Mouse (Mus musculus): ENCODE results near the gene Gm21887. TPM values are rescaled to one million over a fixed set of nuclear protein-coding genes. Genes with fewer than 3 reads are reported as not detected.
"Not testable (repeated sequence)": the region's sequence is repeated elsewhere in the genome, so short reads cannot be mapped to it uniquely, and the experiment has no call there.

Gene Gm21887
- polyA plus RNA-seq, 1 experiment = 528 TPM

DNA sequence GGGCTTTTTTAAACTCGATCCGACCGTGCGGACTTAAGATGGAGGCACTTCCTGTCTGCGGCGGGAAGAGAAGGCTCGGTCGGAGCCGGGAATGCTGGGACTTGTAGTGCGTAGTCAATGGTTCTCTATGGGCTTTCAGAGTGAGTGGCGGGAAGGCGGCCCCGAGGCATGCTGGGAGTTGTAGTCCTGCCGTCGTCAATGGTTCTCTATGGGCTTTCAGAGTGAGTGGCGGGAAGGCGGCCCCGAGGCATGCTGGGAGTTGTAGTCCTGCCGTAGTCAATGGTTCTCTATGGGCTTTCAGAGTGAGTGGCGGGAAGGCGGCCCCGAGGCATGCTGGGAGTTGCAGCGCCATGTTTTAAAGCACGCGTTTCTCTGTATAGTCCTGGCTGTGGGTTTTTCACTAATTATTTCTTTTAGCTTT, 352 bp downstream of the Gm21887 start:
- peak; percentile 100 for DNase-seq
- H3K4me1 ChIP-seq (ENCODE audit: control insufficient read depth, insufficient read depth, low read length) = not testable (repeated sequence)
- peak overlapping the region; percentile 81 for H3K4me3 ChIP-seq (replicated peaks; ENCODE audit: extremely low read depth, low read depth, low read length)
- 45% methylated on average over 25 of the region's 25 CpGs for WGBS

- 79% methylated on average over 97 of the region's 97 CpGs for WGBS
- not testable (repeated sequence) for H3K4me1 ChIP-seq (ENCODE audit: control insufficient read depth, insufficient read depth, low read length); DNase-seq; H3K4me3 ChIP-seq (replicated peaks; ENCODE audit: extremely low read depth, low read depth, low read length)
Measured at GRCm38 (mm10) chrX:170010581-170011528, 1.4 kb downstream of the Gm21887 start.

GRCm38 (mm10) chrX:170011529-170011879, 2.0 kb downstream of the Gm21887 start:
- DNase-seq; H3K4me3 ChIP-seq (replicated peaks; ENCODE audit: extremely low read depth, low read depth, low read length); H3K4me1 ChIP-seq (ENCODE audit: control insufficient read depth, insufficient read depth, low read length): not testable (repeated sequence)
- 87% methylated on average over 3 of the region's 10 CpGs for WGBS

- WGBS = no CpG with 5 or more reads among the region's 13 CpGs
- DNase-seq; H3K4me3 ChIP-seq (replicated peaks; ENCODE audit: extremely low read depth, low read depth, low read length); H3K4me1 ChIP-seq (ENCODE audit: control insufficient read depth, insufficient read depth, low read length): not testable (repeated sequence)
Measured at GRCm38 (mm10) chrX:170013421-170013820, 4.0 kb downstream of the Gm21887 start.

GRCm38 (mm10) chrX:170014038-170014437, 4.6 kb downstream of the Gm21887 start:
- 79% methylated on average over 5 of the region's 13 CpGs for WGBS
- DNase-seq; H3K4me1 ChIP-seq (ENCODE audit: control insufficient read depth, insufficient read depth, low read length); H3K4me3 ChIP-seq (replicated peaks; ENCODE audit: extremely low read depth, low read depth, low read length): not testable (repeated sequence)

- not testable (repeated sequence) for H3K4me3 ChIP-seq (replicated peaks; ENCODE audit: extremely low read depth, low read depth, low read length); DNase-seq; H3K4me1 ChIP-seq (ENCODE audit: control insufficient read depth, insufficient read depth, low read length)
- 87% methylated on average over 10 of the region's 12 CpGs for WGBS
Measured at GRCm38 (mm10) chrX:170015883-170016282, 6.4 kb downstream of the Gm21887 start.

DNA sequence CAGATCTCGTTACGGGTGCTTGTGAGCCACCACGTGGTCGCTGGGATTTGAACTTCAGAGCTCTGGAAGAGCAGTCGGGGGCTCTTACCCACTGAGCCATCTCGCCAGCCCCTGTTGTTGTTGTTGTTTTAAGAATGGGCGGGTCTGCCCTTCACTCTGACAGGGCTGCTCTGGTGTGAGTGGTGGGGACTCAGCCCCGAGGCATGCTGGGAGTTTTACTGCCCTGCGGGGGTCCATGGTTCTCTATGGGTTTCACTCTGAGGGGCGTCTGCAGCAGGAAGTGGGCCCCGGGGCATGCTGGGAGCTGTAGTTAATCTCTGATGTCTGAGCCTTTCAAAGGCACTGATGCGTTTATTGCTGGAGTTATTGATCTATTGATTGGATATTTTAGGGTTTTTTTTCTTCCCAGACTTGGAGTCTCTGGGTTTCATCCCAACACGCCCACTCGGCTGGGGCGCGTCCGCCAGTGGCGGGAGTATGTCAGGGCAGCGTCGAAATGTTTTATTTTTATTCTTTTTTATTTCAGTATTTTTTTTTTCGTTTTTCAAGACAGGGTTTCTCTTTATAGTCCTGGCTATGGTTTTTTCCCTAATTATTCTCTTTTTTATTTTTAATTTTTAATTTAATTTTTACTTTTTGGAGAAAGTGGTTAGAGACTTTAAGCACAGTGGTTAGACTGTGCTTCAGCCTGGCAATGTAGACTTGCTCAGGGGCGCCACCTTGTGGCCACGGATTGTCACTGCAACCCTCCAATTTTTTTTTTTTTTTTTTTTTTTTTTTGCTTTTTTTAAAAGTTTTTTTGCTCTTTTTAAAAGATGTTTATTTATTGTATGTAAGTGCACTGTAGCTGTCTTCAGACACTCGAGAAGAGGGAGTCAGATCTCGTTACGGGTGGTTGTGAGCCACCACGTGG, 8.1 kb downstream of the Gm21887 start:
- 54% methylated on average over 27 of the region's 27 CpGs for WGBS

GRCm38 (mm10) chrX:170018571-170019218, 9.2 kb downstream of the Gm21887 start:
- H3K4me1 ChIP-seq (ENCODE audit: control insufficient read depth, insufficient read depth, low read length); DNase-seq; H3K4me3 ChIP-seq (replicated peaks; ENCODE audit: extremely low read depth, low read depth, low read length): not testable (repeated sequence)
- 84% methylated on average over 66 of the region's 66 CpGs for WGBS

More for the DNA sequence above, 8.1 kb downstream of the Gm21887 start:
- H3K4me1 ChIP-seq (ENCODE audit: control insufficient read depth, insufficient read depth, low read length); H3K4me3 ChIP-seq (replicated peaks; ENCODE audit: extremely low read depth, low read depth, low read length): not testable (repeated sequence)
- DNase-seq = peak; percentile 69

GRCm38 (mm10) chrX:170019219-170019953, 9.9 kb downstream of the Gm21887 start:
- not testable (repeated sequence) for H3K4me3 ChIP-seq (replicated peaks; ENCODE audit: extremely low read depth, low read depth, low read length); DNase-seq; H3K4me1 ChIP-seq (ENCODE audit: control insufficient read depth, insufficient read depth, low read length)
- WGBS = 83% methylated on average over 30 of the region's 30 CpGs

- WGBS = 51% methylated on average over 14 of the region's 14 CpGs
- peak; percentile 95 for DNase-seq
- not testable (repeated sequence) for H3K4me3 ChIP-seq (replicated peaks; ENCODE audit: extremely low read depth, low read depth, low read length); H3K4me1 ChIP-seq (ENCODE audit: control insufficient read depth, insufficient read depth, low read length)
Measured at GRCm38 (mm10) chrX:170019954-170020689, 10.7 kb downstream of the Gm21887 start.

DNA sequence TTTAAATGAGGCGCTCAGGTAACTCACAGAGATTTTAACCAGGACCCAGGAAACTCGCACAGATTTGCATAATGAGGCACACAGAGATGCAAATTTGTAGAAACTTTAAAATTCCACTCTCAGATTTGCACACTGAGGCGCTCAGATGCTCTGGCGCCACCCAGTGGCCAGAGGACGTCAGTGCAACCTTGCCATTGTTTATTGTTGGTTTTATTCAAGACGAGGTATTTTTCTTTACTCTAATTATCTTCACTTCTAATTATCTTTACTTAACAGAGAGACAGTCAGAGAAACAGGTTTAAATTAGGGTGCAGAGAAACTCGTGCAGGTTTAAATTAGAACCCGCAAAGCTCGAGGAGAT, 11.2 kb downstream of the Gm21887 start:
- DNase-seq; H3K4me3 ChIP-seq (replicated peaks; ENCODE audit: extremely low read depth, low read depth, low read length); H3K4me1 ChIP-seq (ENCODE audit: control insufficient read depth, insufficient read depth, low read length): not testable (repeated sequence)
- 39% methylated on average over 9 of the region's 9 CpGs for WGBS

DNA sequence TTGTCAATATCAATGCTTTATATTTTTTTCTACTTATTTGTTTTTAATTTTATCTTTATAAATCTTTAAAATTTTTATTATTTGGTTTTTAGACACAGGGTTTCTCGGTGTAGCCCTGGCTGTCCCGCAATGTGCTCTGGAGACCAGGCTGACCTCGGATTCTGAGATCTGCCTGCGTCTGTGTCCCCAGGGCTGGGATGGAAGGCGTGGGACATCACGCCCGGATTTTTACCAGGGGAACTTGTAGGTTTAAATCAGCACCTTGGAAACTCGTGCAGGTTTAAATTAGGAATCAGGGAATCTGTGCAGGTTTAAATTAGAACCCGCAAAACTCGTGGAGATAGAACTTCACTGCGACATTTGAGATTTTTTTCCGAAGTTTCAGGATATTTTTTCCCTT, 11.7 kb downstream of the Gm21887 start:
- DNase-seq; H3K4me3 ChIP-seq (replicated peaks; ENCODE audit: extremely low read depth, low read depth, low read length); H3K4me1 ChIP-seq (ENCODE audit: control insufficient read depth, insufficient read depth, low read length): not testable (repeated sequence)
- 77% methylated on average over 12 of the region's 12 CpGs for WGBS

GRCm38 (mm10) chrX:170021750-170022461, 12.4 kb downstream of the Gm21887 start:
- H3K4me1 ChIP-seq (ENCODE audit: control insufficient read depth, insufficient read depth, low read length); DNase-seq; H3K4me3 ChIP-seq (replicated peaks; ENCODE audit: extremely low read depth, low read depth, low read length): not testable (repeated sequence)
- 44% methylated on average over 15 of the region's 15 CpGs for WGBS
